Mouse (Mus musculus) embryo, embryonic 11 days (tissue): ENCODE measurements around the gene D10Jhu81e.
"Not testable (repeated sequence)": the region's sequence is repeated elsewhere in the genome, so short reads cannot be mapped to it uniquely, and the experiment has no call there.

Source experiments
- DNase-seq: peaks from one replicate; pipeline ENCODE4 v3.0.0-alpha.2; 2015

The D10Jhu81e gene

GRCm38 (mm10) chr10:78129423-78129822 lies 40.2 kb downstream of the D10Jhu81e start:
- no peak for DNase-seq

- DNase-seq, result no peak
These were observed 40.9 kb downstream of the D10Jhu81e start for GRCm38 (mm10) chr10:78128647-78129046.

GRCm38 (mm10) chr10:78127931-78128330 lies 41.7 kb downstream of the D10Jhu81e start:
- DNase-seq, result no peak

- DNase-seq, result no peak
These were observed 42.3 kb downstream of the D10Jhu81e start for GRCm38 (mm10) chr10:78127046-78127870.

GRCm38 (mm10) chr10:78126311-78126710 lies 43.3 kb downstream of the D10Jhu81e start:
- DNase-seq, result no peak

- not testable (repeated sequence) for DNase-seq
These were observed 44.5 kb downstream of the D10Jhu81e start for GRCm38 (mm10) chr10:78125061-78125460.

GRCm38 (mm10) chr10:78124137-78124536 lies 45.4 kb downstream of the D10Jhu81e start:
- DNase-seq, result not testable (repeated sequence)

GRCm38 (mm10) chr10:78119422-78119821 lies 50.2 kb downstream of the D10Jhu81e start:
- DNase-seq, result no peak

- DNase-seq, result no peak
These were observed 54.4 kb downstream of the D10Jhu81e start for GRCm38 (mm10) chr10:78115153-78115552.

- DNase-seq, result no peak
These were observed 55.0 kb downstream of the D10Jhu81e start for GRCm38 (mm10) chr10:78114521-78115092.
